Mouse (Mus musculus): ENCODE data around the gene Meis1.

DNA sequence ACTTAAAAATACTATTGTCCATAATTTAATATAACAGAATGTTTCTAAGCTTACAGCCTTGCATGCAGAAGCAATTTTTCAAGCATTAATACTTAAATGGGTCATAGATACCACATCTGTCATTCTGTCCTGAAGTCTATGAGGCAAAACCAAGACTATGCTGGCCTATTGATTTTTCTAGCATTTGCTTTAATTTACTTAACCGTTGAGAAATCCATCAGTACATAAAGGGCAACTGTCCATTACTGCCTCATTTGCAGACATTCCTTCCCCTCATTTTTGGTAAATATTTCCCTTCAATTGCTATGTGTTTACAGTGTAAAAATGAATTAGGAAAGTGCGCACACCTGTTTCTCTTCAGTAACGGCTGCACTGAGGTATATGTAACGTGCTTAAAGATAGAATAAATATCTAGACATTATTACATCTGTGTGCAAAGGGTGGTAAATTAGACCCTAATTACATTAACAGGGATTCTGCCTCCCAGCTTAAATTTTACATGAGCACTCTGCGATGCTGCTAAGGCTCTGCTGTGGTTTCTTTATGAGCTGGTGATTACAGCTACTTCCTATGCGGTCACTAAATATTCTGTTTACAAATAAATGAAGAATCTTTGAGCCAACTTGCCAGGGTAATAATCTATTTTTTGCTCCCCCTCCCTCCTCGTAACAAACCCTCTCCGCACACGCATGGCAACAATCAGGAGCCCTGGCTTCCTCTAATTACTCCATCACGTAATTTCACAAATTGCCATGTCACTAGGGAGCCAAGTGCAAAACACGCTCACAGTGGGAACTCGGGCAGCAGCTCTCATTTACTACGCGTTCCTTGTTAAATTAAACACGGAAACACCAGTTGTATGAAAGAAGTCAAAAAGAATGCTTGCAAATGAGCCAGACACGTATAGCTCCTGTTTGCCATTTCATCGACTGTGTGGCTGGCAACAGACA is 88.7 kb downstream of the Meis1 start:
- TF ChIP-seq CTCF (IDR thresholded peaks at IDR 0.05; ENCODE audit: low read depth, low read length), result no peak
- TF ChIP-seq POLR2AphosphoS5 (IDR thresholded peaks at IDR 0.05; ENCODE audit: insufficient replicate concordance, low read depth, low read length), result no peak
- TF ChIP-seq TAL1 (conservative IDR thresholded peaks at IDR 0.05; ENCODE audit: low read depth, low read length), result no peak
